Mouse (Mus musculus) bone marrow macrophage, adult 2 months (primary cell): ENCODE data around the gene Ptprg.

ENCODE experiments used
- CTCF ChIP-seq: IDR thresholded peaks from 2 replicates; pipeline ENCODE4 v1.5.1; 2012; ENCODE audit warnings: low read depth, mild to moderate bottlenecking, low read length, moderate library complexity
- POLR2A ChIP-seq: IDR thresholded peaks from 2 replicates; pipeline ENCODE4 v1.6.1; 2012; ENCODE audit warnings: mild to moderate bottlenecking, low read depth, low read length, borderline replicate concordance

- TF ChIP-seq POLR2A (no peak), CTCF (no peak)
Measured at GRCm38 (mm10) chr14:12243726-12244125, 690.4 kb downstream of the Ptprg start.
